Mouse (Mus musculus) thymus, postnatal 14 days (tissue): ENCODE measurements around the gene Extl2.

Experiments
- DNase-seq: peaks from one replicate; pipeline ENCODE4 v3.0.0; 2021

Gene Extl2

DNA sequence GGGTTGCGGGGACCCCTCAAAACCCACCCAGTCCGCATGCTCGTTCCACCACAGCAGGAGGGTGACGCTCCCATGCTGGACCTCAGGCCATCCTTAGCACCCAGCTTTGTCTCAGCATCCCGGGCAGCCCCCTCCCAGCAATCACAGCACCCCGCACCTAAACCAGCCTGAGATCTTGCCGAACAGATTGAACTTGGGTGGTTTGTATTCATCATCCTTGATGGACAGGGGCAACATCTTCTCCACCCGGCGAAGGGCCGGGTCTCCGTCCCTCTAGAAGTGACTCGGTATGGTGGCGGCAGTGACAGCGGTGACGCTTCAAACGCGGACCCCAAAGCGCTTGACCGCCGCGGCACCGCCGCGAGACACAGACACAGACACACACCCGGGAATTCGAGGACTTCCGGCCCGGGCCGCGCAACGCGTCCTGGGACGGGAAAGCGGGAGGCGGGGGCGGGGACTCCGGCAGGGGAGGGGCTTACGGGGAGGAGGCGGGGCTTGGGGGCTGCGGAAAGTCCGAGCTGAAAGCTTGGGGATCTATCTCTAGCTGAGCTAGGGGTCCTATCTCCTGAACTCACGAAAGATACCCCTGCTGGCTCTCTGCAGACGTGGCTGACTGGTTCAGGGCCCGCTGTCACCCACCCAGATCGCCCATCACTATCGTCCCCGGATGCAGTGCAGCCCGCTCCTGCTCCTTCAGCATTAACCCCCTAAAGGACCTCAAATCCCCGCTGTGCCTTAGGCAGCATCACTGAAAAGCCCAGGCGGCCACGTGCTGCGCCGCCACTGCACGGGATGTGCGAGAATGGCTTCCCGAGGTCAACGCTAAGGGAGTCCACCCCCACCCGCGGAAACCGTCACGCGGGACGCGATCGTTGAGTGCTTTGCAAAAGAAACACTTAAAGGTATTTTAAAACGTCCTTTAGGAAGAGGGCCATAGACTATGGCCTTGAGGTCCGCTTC is at the start of gene Extl2, which contains the start of gene Slc30a7:
TSS of gene Extl2 (plus strand) at position 485 of the 963 bp plus-strand sequence.
TSS of gene Slc30a7 (minus strand) at position 429 of the 963 bp plus-strand sequence.
- peak; percentile 82 for DNase-seq

DNA sequence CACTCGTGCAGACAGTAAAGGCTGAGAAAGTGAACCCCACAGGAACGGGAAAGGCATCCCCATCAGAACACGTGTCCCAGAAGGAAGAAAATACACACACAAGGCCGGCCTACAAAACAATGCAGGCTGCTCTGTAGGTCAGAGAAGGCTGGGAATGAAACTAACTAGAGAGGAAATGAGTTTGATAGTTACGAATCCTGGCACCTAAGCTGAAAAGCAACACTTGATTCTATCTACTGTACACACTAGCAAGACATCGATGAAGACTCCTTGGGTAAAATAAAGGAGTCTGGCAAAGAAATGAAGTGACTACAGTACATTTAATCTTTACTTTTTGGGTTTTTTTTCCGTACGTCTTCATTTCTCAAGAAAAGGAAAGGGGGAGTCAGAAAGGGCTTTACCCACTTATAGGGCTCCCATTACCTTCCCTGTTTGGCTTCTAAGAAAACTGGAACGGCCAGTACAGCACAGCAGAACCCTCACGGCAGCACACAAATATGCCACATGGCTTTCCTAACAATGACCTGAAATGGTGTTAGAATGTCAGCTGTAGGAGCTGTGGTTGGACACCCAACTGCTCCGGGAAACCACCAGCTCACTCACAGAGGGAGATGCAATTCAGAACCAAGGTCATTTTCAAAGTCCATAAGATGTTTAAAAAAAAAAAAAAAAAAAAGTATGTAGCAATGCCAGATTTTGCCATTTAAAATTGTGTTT is 45.8 kb upstream of the Extl2 start:
- no peak for DNase-seq

DNA sequence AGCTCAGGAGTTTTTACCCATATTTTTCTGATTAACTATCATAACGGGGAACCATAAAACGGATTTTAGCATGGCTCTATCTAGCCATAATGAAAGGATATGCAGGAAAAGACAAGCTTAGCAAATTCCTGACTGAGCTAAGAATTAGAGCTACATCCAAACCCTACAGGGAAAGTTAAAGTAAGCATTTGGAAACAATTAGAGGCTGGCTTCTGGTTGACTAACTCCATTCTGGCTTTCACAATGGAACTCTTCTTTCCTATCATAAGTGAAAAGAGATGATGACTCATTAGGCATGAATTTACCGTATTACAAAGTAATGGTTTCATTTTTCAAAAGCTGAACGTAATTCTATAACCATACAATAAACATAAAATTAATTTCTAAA is 45.2 kb upstream of the Extl2 start:
- no peak for DNase-seq

DNA sequence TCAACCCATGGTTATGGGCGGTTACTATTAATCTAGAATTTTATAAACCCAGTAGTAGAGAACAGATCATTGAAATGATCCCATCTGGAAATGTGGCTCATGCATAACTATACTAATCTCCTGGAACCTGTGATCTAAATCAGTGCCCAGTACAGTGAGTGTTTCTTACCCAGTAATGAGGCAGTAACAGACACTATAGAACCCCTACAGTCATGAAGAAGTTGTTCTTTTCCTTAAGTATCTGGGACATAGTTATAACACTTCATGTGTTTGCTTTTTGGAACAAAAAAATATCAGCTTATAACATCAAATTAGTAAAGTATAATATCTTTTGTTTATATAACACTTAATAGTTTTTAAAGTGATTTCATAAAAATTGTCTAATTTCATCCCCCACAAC is 43.7 kb upstream of the Extl2 start:
- no peak for DNase-seq

DNA sequence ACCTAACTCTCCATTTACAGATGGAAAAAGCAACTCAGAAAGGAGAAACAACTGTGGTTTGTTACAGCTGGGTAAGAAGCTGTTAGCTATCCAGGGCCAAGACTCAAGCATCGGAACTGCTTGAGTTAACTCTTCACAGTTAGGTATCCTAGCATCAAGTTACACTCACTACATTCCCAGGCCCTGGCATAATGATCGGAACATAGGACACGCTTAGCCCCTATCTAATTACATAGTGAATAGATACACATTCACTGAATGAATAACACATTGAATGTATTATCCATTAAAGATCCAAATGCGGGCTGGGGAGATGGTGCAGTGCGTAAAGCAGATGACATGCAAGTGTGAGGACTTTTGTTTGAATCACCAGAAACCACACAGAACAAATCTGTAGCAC is 43.2 kb upstream of the Extl2 start:
- DNase-seq: no peak

DNA sequence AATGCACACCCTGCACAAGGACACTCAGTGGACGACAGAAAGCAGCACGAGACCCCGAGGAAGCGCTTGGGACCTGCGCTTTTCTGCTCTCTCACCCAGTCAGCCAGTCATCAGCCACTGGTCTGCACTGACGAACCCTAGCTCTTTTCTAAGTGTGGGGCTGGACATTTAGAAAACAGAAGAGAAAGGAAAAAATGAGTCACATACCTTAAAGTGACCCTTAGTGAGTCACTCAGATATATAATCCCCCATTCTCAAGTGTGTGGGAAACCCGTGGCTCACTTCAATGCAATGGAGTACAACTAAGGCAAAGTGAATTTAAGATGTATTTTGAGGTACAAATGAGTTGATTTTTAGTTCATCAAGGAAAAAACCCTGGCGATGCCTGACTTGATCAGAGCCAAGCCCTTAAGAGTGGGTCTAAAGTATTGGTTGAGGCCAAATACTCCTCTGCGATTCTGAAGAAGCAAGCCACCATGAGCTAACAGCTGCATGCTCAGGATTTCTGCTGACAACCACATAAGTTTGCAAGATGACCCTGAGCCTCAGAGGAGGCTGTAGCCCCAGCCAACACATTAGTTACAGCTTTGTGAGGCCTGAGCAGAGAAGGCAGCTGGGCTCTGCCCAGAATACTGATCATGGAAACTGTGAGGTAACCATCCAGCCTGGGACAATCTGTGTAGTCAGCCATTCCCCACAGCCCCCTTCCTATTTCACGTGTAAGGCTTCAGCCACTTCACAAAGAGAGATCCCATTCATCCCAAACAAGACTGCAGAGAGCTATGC is 38.3 kb upstream of the Extl2 start:
- no peak for DNase-seq

DNA sequence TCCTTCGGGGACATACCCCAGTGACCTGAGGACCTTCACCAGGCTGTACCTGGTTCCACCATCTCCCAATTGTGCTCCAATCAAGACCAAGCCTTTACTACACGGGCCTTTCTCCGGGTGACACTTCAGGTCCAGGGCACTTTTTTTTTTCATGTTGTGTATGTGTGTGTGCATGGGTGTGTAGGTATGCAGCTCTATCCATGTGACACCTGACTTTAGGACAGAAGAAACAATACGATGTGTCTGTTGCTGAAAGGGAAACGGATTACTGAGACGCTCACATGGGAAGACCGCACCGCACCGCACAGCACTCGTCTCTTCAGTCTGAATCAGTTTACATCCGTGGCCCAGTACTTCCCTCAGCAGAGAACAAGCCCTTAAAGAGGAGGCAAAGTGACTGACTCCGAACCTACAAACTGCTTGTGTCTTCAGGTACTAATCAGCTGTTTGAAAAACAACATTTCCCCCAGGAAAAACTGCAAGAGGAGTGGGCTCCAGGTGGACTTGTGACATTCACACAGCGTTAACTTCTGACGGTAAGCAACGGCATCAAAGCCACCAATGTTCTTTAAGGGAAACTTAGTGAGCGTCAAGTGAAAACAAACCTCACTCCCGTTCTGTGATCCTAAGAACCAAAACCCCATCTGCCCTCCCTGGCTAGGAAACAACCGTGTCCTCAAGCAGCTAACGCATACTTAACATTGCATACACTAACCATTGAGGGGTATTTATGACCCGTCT is 36.0 kb upstream of the Extl2 start:
- no peak for DNase-seq

DNA sequence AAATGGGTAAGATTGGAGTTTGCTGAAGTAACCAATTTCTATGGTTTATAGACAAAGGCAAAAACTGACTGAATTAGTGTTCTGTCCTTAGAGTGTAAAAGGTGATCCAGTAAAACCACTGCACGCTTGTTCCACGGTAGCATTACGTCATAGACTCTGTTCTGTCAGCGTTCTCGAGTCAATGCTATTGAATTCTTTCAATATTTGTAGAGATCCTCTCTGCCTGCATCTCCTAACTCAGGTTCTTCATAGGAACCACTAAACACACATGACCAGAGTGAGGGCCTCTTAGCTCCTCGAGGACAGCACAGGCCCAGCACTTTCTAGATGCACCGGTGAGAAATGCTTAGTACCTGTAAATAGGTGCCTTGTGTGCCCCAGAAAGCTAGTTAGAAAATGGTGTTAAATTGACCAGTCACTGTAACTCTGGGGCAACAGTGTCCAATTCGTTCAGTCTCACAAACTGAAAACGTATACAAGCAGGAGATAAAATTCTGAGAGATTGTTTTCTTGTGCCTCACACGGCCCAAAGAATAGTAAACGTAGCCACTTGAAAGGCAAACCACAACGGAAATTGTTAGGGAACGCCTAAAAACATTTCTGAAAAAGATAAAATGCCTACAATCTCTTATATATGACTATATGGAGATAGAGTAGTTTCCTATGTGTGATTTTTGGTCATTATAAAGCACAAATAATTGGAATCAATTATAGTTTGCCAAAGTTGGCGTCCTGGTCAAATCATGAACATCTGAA is 35.2 kb upstream of the Extl2 start:
- DNase-seq: peak; percentile 29

DNA sequence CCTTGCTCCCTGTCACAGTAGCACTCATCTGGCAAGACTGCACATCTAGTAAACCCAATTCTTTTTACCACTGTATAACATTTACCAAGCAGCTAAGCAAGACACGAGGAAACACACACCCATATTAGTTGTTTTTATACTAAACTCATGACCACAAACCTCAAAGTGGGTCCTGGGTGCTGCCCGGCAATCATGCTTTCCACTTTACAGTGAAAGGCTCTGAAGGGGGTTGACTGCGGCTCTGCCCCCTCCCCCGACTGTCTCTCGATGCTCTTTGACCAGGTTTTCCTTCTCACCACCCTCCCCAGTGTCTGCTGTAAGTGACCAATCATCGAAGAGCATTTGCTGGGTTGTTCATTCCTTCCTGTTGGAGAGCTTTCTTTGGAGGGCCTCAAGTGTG is 33.0 kb upstream of the Extl2 start:
- peak; percentile 26 for DNase-seq

DNA sequence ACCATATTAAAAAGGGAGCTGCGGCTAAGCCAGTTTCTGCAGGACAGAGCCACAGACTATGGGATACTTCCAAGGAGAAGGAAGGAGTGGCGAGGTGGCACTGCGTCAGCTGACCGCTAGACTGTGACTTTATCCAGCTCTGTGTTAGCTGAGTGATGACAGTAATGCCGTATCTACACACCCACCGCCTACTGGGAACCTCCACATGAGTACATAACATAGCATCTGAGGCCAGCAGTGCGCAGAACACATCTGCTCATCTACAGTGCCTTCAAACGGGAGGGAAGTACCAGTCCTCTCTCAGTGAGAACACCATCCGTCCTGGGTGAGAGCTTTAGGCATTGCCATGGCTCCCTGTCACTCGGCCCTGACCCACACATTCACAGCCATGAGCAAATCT is 32.3 kb upstream of the Extl2 start:
- no peak for DNase-seq

DNA sequence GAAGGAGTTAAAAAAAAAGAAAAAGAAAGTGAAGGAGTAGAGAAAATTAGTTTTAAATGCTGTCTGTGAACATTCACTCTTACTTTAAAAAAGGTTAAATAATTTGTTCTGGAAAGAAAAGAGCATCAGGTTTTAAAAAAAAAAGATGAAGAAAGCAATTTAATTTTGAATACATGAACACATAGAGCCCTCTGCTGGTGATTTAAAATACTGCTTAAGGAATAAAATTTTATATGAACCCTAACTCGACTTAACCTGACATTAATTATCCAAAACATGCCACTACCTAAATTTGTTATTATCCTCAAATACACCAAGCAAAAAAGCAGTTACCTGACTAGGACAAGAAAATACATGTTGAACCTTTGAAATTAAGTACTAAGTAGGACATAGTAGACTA is 28.3 kb upstream of the Extl2 start:
- DNase-seq: no peak

DNA sequence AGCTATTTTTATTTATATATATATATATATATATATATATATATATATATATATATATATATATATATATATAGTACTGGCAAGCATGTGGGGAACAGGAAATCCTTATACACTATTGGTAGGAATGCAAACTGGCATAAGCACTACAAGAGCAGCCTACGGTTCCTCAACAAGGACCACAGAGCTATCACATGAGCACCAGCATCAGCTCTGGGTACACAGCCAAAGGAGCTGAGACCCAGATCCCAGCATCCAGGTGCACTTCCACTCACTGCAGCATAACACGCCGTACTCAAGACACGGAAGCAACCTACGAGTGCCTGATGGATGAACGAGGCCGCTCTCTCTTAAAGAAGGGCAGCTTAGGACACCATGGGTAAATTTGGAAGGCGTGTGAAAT is 24.0 kb upstream of the Extl2 start:
- DNase-seq: no peak

DNA sequence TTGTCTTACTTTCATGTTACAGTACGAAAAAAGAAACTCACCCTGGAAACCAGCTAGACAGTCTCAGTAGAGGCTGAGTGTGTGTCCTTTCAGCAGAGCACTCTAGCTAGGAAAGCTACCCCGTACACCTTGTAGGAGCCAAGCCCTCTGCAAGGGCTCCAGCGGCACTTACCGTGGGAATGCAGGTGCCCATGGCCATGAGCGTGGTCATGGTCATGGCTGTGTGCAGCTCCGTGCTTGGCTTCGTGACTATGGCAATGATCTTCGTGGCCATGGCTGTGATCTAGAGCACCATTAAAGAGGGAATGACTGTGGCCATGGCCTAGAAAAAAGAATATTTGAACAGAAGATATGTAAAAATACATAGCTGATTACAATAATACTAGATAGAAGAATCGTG is 22.6 kb upstream of the Extl2 start:
- no peak for DNase-seq

DNA sequence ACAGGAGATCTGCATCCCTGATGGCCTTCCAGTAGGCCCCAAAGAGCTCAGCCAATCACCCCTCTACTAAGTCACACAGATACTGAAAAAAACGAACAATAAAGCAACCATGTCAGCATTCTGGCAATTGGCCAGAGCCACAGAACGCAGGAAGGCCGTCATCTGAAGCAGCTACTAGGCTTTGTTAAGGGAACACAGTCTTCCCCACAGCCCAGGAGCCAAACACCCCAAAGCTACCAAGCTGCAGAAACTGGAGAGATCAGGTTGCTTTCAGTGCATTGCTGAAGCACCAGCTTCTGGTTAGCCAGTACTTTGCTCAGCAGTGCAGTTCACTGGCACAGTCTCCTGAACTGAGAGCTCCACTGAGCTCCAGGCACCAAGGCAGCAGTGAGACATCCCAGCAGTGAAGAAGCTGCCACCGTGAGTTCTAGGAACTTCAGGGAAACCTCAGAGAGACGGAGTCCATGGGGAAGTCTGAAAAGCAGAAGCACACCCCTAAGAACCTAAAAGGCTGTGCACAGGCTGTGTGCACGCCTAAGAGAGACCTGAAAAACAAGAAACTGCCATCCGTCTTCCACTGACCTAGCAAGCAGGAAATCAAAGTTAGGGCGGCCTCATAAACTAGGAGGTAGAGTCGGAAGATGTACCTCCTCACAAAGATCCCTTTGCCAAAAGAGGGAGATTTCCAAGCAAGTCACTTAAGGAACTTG is 21.9 kb upstream of the Extl2 start:
- DNase-seq: no peak

DNA sequence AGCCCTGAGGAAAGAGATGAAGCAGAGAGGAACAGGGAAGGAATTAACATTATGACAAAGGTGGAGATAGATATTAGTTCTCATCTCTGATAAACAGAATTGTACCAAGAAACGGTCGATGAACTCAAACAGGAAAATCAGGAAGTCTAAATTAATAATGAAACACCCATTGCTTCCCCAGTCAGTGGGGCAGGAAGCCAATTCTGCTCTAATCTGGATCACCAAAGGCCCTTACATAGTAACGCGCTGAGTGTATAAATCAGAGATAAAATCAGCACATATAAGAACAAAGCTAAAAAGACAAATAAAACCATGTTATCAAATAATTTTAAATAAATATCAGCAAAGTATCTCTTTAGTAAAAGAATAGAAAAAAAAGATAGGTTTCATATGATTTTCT is 15.2 kb upstream of the Extl2 start:
- DNase-seq: no peak

DNA sequence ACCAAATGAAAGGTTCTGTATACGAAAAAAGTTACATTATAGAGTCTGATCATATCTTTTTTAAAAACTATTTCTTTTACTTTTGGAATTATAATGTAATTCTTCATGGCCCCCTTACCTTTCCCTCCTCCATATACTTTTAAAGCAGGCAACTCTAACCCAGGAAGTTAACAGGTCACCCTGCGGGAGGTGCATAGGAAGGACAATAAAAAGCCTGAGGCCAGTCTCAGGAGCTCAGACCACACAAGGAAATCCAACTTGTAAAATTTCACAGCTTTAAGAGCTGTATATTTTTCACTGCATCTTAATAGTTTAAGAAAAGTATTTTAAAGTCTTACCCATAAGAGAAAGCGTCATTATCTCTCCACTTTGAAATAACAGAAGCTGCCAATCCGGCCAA is 14.7 kb upstream of the Extl2 start:
- no peak for DNase-seq

DNA sequence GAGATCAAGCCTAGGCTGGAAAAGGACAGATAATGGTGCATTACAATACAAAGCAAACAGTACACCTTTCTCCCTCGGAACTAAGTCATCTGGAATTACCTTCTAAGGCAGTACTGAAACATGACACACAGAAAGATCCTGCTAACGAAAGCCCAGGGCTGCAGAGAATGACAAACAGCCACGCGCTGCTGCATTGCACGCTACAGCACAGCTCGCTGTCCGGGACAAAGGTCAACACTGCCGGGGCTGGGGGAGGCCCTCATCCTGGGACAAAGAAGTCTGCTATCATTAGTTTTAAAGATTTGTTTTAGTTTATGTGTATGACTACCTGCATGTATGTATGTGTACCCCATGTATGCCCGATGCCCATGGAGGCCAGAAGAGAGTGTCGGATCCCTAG is 14.2 kb upstream of the Extl2 start:
- no peak for DNase-seq

DNA sequence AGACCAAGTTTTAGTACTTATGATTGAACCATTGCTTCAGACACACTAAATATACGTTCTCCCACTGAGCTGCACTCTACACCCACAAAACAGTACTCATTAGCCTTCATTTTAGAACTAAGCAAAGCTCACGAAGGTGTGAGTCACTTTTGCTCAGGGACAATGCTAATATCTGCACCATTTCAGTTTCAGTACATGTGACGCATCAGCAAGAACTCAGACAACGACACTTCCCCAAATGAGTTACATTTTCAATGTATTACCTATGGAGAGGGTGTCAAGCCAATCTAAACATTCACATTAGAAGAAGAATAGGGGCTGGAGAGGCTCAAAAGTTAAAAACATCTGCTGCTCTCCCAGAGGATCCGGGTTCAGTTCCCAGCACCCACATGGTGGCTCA is 10.3 kb upstream of the Extl2 start:
- DNase-seq: no peak

DNA sequence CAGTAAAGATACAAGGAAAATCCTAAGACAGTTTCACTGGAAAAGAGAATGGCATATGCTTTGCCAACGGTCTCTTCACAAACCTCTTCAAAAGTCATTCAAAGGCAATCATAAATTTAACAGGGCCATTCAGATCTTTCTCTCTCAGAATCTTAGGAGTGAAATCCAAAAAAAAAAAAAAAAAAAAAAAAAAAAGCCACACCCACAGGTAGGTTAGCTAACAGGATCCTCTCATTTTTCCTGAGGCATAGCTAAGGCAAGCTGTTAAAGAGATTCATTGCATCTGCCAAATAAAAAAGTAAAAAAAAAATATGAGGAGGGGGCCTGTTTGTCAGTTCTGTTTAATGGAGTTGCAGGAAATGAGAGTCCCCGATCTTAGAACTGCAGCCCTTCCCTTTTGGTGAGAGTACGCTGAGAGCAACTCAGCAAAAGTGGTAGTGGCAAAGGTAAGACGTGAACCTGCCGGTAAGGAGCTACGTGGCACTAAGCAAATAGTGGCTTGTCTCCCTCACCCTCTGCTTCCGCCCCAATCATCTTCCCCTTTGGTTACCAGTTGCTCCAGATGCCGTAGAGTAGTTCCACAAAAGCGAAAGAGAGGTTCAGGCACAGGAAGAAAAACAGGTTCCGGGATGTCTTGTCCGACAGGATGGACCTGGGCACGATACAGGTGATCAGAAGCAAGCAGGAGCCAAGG is 831 bp upstream of the Extl2 start:
- DNase-seq: peak; percentile 50

DNA sequence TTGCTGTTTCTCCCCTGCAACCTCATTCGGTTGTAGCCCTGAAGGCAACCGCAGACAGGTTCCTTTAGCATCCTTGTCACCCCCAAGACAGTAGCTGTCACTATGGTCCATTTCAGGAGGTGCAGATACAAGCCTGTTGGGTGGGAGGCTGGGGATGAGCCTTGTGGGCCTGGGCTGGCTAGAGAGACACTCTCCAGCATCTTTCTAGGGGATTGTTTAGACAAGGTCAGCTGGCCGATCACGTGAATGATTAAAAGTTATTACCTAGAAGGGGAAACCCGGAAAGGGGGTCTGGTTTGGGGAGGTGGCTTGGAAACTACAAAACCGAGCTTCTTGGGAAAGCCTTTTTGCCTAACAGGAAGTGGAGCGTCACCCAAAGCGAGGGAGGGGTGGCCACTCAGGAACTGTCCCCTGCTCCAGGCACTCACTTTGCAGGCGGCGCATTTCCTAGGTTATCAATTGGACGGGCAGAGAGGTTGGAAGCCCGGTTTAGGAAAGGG is 729 bp downstream of the Extl2 start:
- peak; percentile 63 for DNase-seq
